Mouse (Mus musculus) limb, embryonic 15.5 days (tissue): ENCODE measurements around the gene Gm10639. TPM values are rescaled to one million over a fixed set of nuclear protein-coding genes. Genes with fewer than 3 reads are reported as not detected.
"Not testable (repeated sequence)": the region's sequence is repeated elsewhere in the genome, so short reads cannot be mapped to it uniquely, and the experiment has no call there.

ENCODE experiments used
- ATAC-seq: fragments of 200-750 bp; cut with Nextera tagmentation; 2 replicates; pipeline ENCODE4 v1.8.0; 2017; ENCODE audit warnings: low read depth, moderate TSS enrichment; ENCODE audit not compliant: insufficient number of reproducible peaks, low FRiP score, low TSS enrichment
- H3K27ac ChIP-seq: fragments of 300-500 bp; sonication (generic); 2 replicates; pipeline ENCODE4 v1.5.1; 2015; ENCODE audit warnings: moderate library complexity, mild to moderate bottlenecking, inconsistent platforms
- H3K27me3 ChIP-seq: fragments of 300-500 bp; sonication (generic); 2 replicates; pipeline ENCODE4 v1.6.1; 2015; ENCODE audit warnings: inconsistent platforms
- H3K36me3 ChIP-seq: fragments of 300-500 bp; sonication (generic); 2 replicates; pipeline ENCODE4 v1.6.1; 2015; ENCODE audit warnings: inconsistent platforms
- H3K4me1 ChIP-seq: fragments of 300-500 bp; sonication (generic); 2 replicates; pipeline ENCODE4 v1.6.1; 2015; ENCODE audit warnings: inconsistent platforms
- H3K4me2 ChIP-seq: fragments of 300-500 bp; sonication (generic); 2 replicates; pipeline ENCODE4 v1.6.1; 2015; ENCODE audit warnings: mild to moderate bottlenecking, inconsistent platforms
- H3K4me3 ChIP-seq: fragments of 300-500 bp; sonication (generic); 2 replicates; pipeline ENCODE4 v1.5.1; 2015; ENCODE audit warnings: mild to moderate bottlenecking, inconsistent platforms
- H3K9ac ChIP-seq: fragments of 300-500 bp; sonication (generic); 2 replicates; pipeline ENCODE4 v1.6.1; 2015; ENCODE audit warnings: inconsistent platforms
- H3K9me3 ChIP-seq: fragments of 300-500 bp; sonication (generic); 2 replicates; pipeline ENCODE4 v1.6.1; 2016; ENCODE audit warnings: inconsistent platforms
- WGBS: fragments of 180-500 bp; shearing (Covaris S2); methylation state at CpG from one replicate; pipeline ENCODE4 v1.1.7; 2015; 5-methylcytosine and 5-hydroxymethylcytosine counted together
- polyA plus RNA-seq: library from polyadenylated mRNA; unstranded; fragments of >200 nt; fragmentation: Nextera tagmentation; extraction: Ambion mirVana; gene quantifications from 2 replicates; pipeline ENCODE4 v1.2.1, GENCODE M21; 2015

The Gm10639 gene
- polyA plus RNA-seq, 1 experiment from 2014 or later: 0.29 TPM

DNA sequence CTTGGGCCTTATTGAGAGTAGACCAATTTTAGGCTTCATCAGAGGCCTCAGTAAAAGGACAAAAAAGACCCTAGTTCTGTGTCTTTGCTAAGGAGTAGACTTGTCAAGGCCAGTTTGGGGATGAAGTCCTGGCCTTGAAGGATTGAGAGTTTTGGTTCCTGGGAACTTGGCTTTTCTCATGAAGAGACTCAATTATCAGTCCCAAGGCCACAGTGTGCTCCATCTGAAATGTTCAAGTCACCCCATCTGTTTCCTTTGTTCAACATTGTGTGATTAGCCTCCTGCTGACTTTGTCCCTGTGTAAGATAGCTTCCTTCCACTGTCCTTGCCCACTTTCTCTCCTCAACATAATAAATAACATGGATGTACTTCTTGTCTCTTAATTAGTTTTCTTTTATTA lies 60.3 kb downstream of the Gm10639 start:
- not testable (repeated sequence) for H3K4me3 ChIP-seq, H3K4me2 ChIP-seq, H3K36me3 ChIP-seq, H3K9me3 ChIP-seq, ATAC-seq, H3K4me1 ChIP-seq, H3K27ac ChIP-seq, H3K9ac ChIP-seq, H3K27me3 ChIP-seq

DNA sequence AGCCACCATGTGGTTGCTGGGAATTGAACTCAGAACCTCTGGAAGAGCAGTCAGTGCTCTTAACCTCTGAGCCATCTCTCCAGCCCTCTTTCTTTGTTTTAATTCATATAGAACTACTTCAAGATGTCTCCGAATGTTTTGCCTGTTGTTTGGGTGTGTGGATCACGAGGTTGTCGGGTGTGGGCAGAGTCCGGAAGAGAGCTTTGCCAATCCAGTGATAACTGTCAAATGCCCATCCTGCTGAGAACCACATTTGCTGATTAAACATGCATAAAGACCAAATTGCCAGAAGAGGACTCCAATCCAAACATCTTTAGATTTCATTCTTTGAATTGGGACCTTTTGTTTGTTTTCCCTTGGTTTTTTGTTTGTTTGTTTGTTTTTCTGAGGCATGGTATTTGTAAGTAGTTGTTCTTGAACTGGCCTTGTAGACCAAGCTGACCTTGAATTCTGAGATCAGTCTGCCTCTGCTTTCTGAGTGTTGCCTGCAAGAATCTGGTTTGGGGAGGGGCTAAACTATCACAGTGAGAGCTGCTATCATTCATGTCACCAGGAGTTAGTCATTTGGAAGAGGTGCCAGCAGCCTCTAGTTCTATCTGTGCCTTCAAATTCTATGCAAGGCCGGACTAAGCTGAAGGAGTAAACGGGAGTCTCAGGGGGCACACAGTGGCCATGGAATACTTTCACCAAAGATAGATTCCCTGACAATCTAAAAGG lies 61.9 kb downstream of the Gm10639 start:
- 82% methylated on average over 6 of the region's 6 CpGs for WGBS
- H3K36me3 ChIP-seq: no peaks in the 10 kb centered on the region
- H3K4me1 ChIP-seq: no peaks in the 10 kb centered on the region
- no peaks in the 10 kb centered on the region for H3K27me3 ChIP-seq
- H3K9me3 ChIP-seq: no peaks in the 10 kb centered on the region
- ATAC-seq: no peak
- no peak overlapping the region for H3K9ac ChIP-seq
- no peak overlapping the region for H3K4me2 ChIP-seq
- no peak overlapping the region for H3K4me3 ChIP-seq
- H3K27ac ChIP-seq: no peak overlapping the region

Other genes starting within 250 kb of the Gm10639 start
- not detected in 2 replicates for gene Gcm1, start 238.0 kb upstream of the Gm10639 start, polyA plus RNA-seq
- 37.6 and 41.2 TPM in 2 replicates for gene Fbxo9, start 180.9 kb upstream of the Gm10639 start, polyA plus RNA-seq
- 23.5 and 24.0 TPM in 2 replicates for gene Ick, start 180.7 kb upstream of the Gm10639 start, polyA plus RNA-seq
- gene Gsta4, start 107.1 kb upstream of the Gm10639 start, polyA plus RNA-seq: 57.5 and 60.6 TPM in 2 replicates
- gene Gsta1, start 59.3 kb upstream of the Gm10639 start, polyA plus RNA-seq: 8.8 and 10.0 TPM in 2 replicates
- gene Gm3776, start 32.8 kb upstream of the Gm10639 start, polyA plus RNA-seq: 12.5 and 12.9 TPM in 2 replicates
- gene Omt2a, start 24.9 kb downstream of the Gm10639 start, polyA plus RNA-seq: not detected in 2 replicates
- gene Omt2b, start 37.7 kb downstream of the Gm10639 start, polyA plus RNA-seq: not detected in 2 replicates
- 15.4 and 16.8 TPM in 2 replicates for gene Gsta2, start 65.9 kb downstream of the Gm10639 start, polyA plus RNA-seq
- 0.42 TPM in 1 of 2 replicates, not detected in the other for gene Dppa5a, start 78.3 kb downstream of the Gm10639 start, polyA plus RNA-seq
- gene Ooep, start 88.8 kb downstream of the Gm10639 start, polyA plus RNA-seq: 2.9 and 3.4 TPM in 2 replicates
- gene Ddx43, start 105.9 kb downstream of the Gm10639 start, polyA plus RNA-seq: 0.15 and 0.27 TPM in 2 replicates
- 2.7 and 3.4 TPM in 2 replicates for gene Cgas, start 153.3 kb downstream of the Gm10639 start, polyA plus RNA-seq
- 21.2 and 24.6 TPM in 2 replicates for gene Mto1, start 158.3 kb downstream of the Gm10639 start, polyA plus RNA-seq
- gene Gm17324, start 158.9 kb downstream of the Gm10639 start, polyA plus RNA-seq: 0.71 and 0.83 TPM in 2 replicates
- gene Eef1a1, start 199.2 kb downstream of the Gm10639 start, polyA plus RNA-seq: 4,450 and 5,127 TPM in 2 replicates